Mouse (Mus musculus) brain, adult 2 months (tissue): ENCODE measurements around the gene 1700030K09Rik.

ENCODE experiments used
- DNase-seq: peaks from one replicate; pipeline ENCODE4 v3.0.0; 2011; ENCODE audit warnings: low read depth, low spot score

The 1700030K09Rik gene

GRCm38 (mm10) chr8:72459881-72460533 is 16.3 kb downstream of the 1700030K09Rik start:
- no peak for DNase-seq

GRCm38 (mm10) chr8:72464211-72464610 is 20.5 kb downstream of the 1700030K09Rik start:
- DNase-seq: no peak

- DNase-seq: no peak
Observed at GRCm38 (mm10) chr8:72469243-72469642, 25.6 kb downstream of the 1700030K09Rik start.

GRCm38 (mm10) chr8:72469984-72470383 is 26.3 kb downstream of the 1700030K09Rik start:
- DNase-seq: no peak

- no peak for DNase-seq
Observed at GRCm38 (mm10) chr8:72470684-72471083, 27.0 kb downstream of the 1700030K09Rik start.

GRCm38 (mm10) chr8:72474826-72475546 is 31.3 kb downstream of the 1700030K09Rik start, which contains the start of gene Cherp:
Gene Cherp, minus strand, starts transcription at chr8:72475226.
- DNase-seq: peak; percentile 100

- DNase-seq: peak; percentile 61
Observed at GRCm38 (mm10) chr8:72485456-72486199, 41.9 kb downstream of the 1700030K09Rik start.

GRCm38 (mm10) chr8:72487014-72487413 is 43.3 kb downstream of the 1700030K09Rik start:
- DNase-seq: no peak

- no peak for DNase-seq
Observed at GRCm38 (mm10) chr8:72491017-72491416, 47.3 kb downstream of the 1700030K09Rik start.

GRCm38 (mm10) chr8:72491680-72492621 is 48.3 kb downstream of the 1700030K09Rik start, which contains the start of gene Slc35e1:
Gene Slc35e1, minus strand, starts transcription at chr8:72492614.
- DNase-seq: peak; percentile 72

GRCm38 (mm10) chr8:72492622-72493081 is 49.0 kb downstream of the 1700030K09Rik start:
- DNase-seq: peak; percentile 99

- DNase-seq: no peak
Observed at GRCm38 (mm10) chr8:72493381-72493780, 49.7 kb downstream of the 1700030K09Rik start.

GRCm38 (mm10) chr8:72495411-72496111 is 51.9 kb downstream of the 1700030K09Rik start:
- no peak for DNase-seq

- DNase-seq: no peak
Observed at GRCm38 (mm10) chr8:72496217-72496616, 52.5 kb downstream of the 1700030K09Rik start.

GRCm38 (mm10) chr8:72497911-72498310 is 54.2 kb downstream of the 1700030K09Rik start:
- no peak for DNase-seq

- no peak for DNase-seq
Observed at GRCm38 (mm10) chr8:72498527-72498926, 54.8 kb downstream of the 1700030K09Rik start.

GRCm38 (mm10) chr8:72499521-72500284 is 56.0 kb downstream of the 1700030K09Rik start:
- no peak for DNase-seq

- peak; percentile 93 for DNase-seq
Observed at GRCm38 (mm10) chr8:72500521-72500931, 56.8 kb downstream of the 1700030K09Rik start.

GRCm38 (mm10) chr8:72504137-72504536 is 60.5 kb downstream of the 1700030K09Rik start:
- peak; percentile 97 for DNase-seq
